Mouse (Mus musculus) liver, embryonic 13.5 days (tissue): ENCODE measurements around the gene Fgl2. TPM values are rescaled to one million over a fixed set of nuclear protein-coding genes. Genes with fewer than 3 reads are reported as not detected.
"Not testable (repeated sequence)": the region's sequence is repeated elsewhere in the genome, so short reads cannot be mapped to it uniquely, and the experiment has no call there.

Experiments used
- ATAC-seq: fragments of 200-750 bp; cut with Nextera tagmentation; 2 replicates; pipeline ENCODE4 v1.8.0; 2017; ENCODE audit warnings: low read depth, mild to moderate bottlenecking, moderate number of reproducible peaks, moderate library complexity
- DNase-seq: peaks from one replicate; pipeline ENCODE4 v3.0.0; 2022
- H3K27ac ChIP-seq: fragments of 300-500 bp; sonication (generic); 2 replicates; pipeline ENCODE4 v1.5.1; 2015; ENCODE audit warnings: moderate library complexity, mild to moderate bottlenecking, inconsistent platforms
- H3K27me3 ChIP-seq: fragments of 300-500 bp; sonication (generic); 2 replicates; pipeline ENCODE4 v1.6.1; 2015; ENCODE audit warnings: mild to moderate bottlenecking, inconsistent platforms
- H3K36me3 ChIP-seq: fragments of 300-500 bp; sonication (generic); 2 replicates; pipeline ENCODE4 v1.6.1; 2015; ENCODE audit warnings: mild to moderate bottlenecking, inconsistent platforms
- H3K4me1 ChIP-seq: fragments of 300-500 bp; sonication (generic); replicated peaks from 2 replicates; pipeline ENCODE4 v1.6.1; 2015; ENCODE audit warnings: inconsistent platforms
- H3K4me2 ChIP-seq: fragments of 300-500 bp; sonication (generic); 2 replicates; pipeline ENCODE4 v1.6.1; 2015; ENCODE audit warnings: inconsistent platforms, mild to moderate bottlenecking, moderate library complexity
- H3K4me3 ChIP-seq: fragments of 300-500 bp; sonication (generic); replicated peaks from 2 replicates; pipeline ENCODE4 v1.5.1; 2015; ENCODE audit warnings: mild to moderate bottlenecking, inconsistent platforms
- H3K9ac ChIP-seq: fragments of 300-500 bp; sonication (generic); 2 replicates; pipeline ENCODE4 v1.6.1; 2015; ENCODE audit warnings: mild to moderate bottlenecking, inconsistent platforms
- H3K9me3 ChIP-seq: fragments of 300-500 bp; sonication (generic); replicated peaks from 2 replicates; pipeline ENCODE4 v1.6.1; 2016; ENCODE audit warnings: inconsistent platforms
- WGBS: fragments of 180-500 bp; shearing (Covaris S2); methylation state at CpG from one replicate; pipeline ENCODE4 v1.1.7; 2015; ENCODE audit not compliant: insufficient replicate concordance; 5-methylcytosine and 5-hydroxymethylcytosine counted together
- polyA plus RNA-seq: library from polyadenylated mRNA; unstranded; fragments of >200 nt; fragmentation: Nextera tagmentation; extraction: Ambion mirVana; gene quantifications from 2 replicates; pipeline ENCODE4 v1.2.1, GENCODE M21; 2015

Fgl2 gene
- 1.6 and 2.0 TPM in 2 replicates for polyA plus RNA-seq

GRCm38 (mm10) chr5:21372493-21373179 is at the start of gene Fgl2:
TSS of gene Fgl2 (plus strand) at chr5:21372642.
- no peaks in the 10 kb centered on the region for H3K36me3 ChIP-seq
- H3K9ac ChIP-seq = peak within 1 kb of the TSS; percentile 33
- no peak within 1 kb of the TSS for H3K27ac ChIP-seq
- DNase-seq (peak; percentile 9), ATAC-seq (peak; percentile 58; the same call in 1 of the 2 replicates)
- no peaks in the 10 kb centered on the region for H3K9me3 ChIP-seq
- H3K27me3 ChIP-seq = peaks cover 6% of the 10 kb centered on the region
- peaks cover 5% of the 10 kb centered on the region; the same call in 1 of the 2 replicates for H3K4me1 ChIP-seq
- peak within 1 kb of the TSS; percentile 63 for H3K4me2 ChIP-seq
- peak within 1 kb of the TSS; percentile 44 for H3K4me3 ChIP-seq
- 4% methylated on average over 31 of the region's 31 CpGs for WGBS

- ATAC-seq (no peak), DNase-seq (peak; percentile 51)
- Histone ChIP-seq H3K36me3 (no peaks in the 10 kb centered on the region), H3K4me1 (peaks cover 8% of the 10 kb centered on the region; the same call in 1 of the 2 replicates), H3K4me2 (no peak overlapping the region), H3K27ac (no peak overlapping the region), H3K4me3 (no peak overlapping the region), H3K9ac (no peak overlapping the region), H3K9me3 (no peaks in the 10 kb centered on the region), H3K27me3 (no peaks in the 10 kb centered on the region)
- 0% methylated on average over 1 of the region's 1 CpGs for WGBS
Observed at GRCm38 (mm10) chr5:21326494-21326893, 45.9 kb upstream of the Fgl2 start.

- no peak overlapping the region for H3K27ac ChIP-seq
- H3K9ac ChIP-seq = no peak overlapping the region
- no peaks in the 10 kb centered on the region for H3K27me3 ChIP-seq
- H3K36me3 ChIP-seq = no peaks in the 10 kb centered on the region
- H3K4me2 ChIP-seq = no peak overlapping the region
- H3K4me3 ChIP-seq = no peak overlapping the region
- DNase-seq (no peak), ATAC-seq (no peak)
- 41% methylated on average over 1 of the region's 1 CpGs for WGBS
- H3K9me3 ChIP-seq = no peaks in the 10 kb centered on the region
- peaks cover 8% of the 10 kb centered on the region; the same call in 1 of the 2 replicates for H3K4me1 ChIP-seq
Observed at GRCm38 (mm10) chr5:21328560-21328959, 43.9 kb upstream of the Fgl2 start.

- ATAC-seq = no peak
- no peak for DNase-seq
- H3K27ac ChIP-seq = no peak overlapping the region
Observed at GRCm38 (mm10) chr5:21329672-21330665, 42.5 kb upstream of the Fgl2 start.

GRCm38 (mm10) chr5:21331656-21332055 is 40.8 kb upstream of the Fgl2 start:
- Histone ChIP-seq H3K27ac (no peak overlapping the region), H3K9me3 (no peaks in the 10 kb centered on the region), H3K4me2 (no peak overlapping the region), H3K36me3 (no peaks in the 10 kb centered on the region), H3K27me3 (no peaks in the 10 kb centered on the region), H3K9ac (no peak overlapping the region), H3K4me1 (peaks cover 8% of the 10 kb centered on the region; the same call in 1 of the 2 replicates), H3K4me3 (no peak overlapping the region)
- DNase-seq = no peak
- no peak for ATAC-seq
- 66% methylated on average over 5 of the region's 5 CpGs for WGBS

More at GRCm38 (mm10) chr5:21329672-21330665, 42.5 kb upstream of the Fgl2 start:
- Histone ChIP-seq H3K9ac (no peak overlapping the region), H3K4me2 (no peak overlapping the region), H3K4me1 (peaks cover 8% of the 10 kb centered on the region; the same call in 1 of the 2 replicates), H3K27me3 (no peaks in the 10 kb centered on the region), H3K9me3 (no peaks in the 10 kb centered on the region), H3K4me3 (no peak overlapping the region), H3K36me3 (no peaks in the 10 kb centered on the region)
- whole genome bisulfite sequencing = 47% methylated on average over 11 of the region's 11 CpGs

GRCm38 (mm10) chr5:21332119-21332518 is 40.3 kb upstream of the Fgl2 start:
- no peak overlapping the region for H3K9ac ChIP-seq
- H3K27ac ChIP-seq = no peak overlapping the region
- no peak overlapping the region for H3K4me3 ChIP-seq
- peaks cover 8% of the 10 kb centered on the region; the same call in 1 of the 2 replicates for H3K4me1 ChIP-seq
- 25% methylated on average over 1 of the region's 1 CpGs for WGBS
- DNase-seq (no peak), ATAC-seq (no peak)
- H3K9me3 ChIP-seq = no peaks in the 10 kb centered on the region
- no peaks in the 10 kb centered on the region for H3K27me3 ChIP-seq
- H3K4me2 ChIP-seq = no peak overlapping the region
- H3K36me3 ChIP-seq = no peaks in the 10 kb centered on the region

- not testable (repeated sequence) for ATAC-seq, H3K27me3 ChIP-seq, DNase-seq, H3K4me1 ChIP-seq, H3K27ac ChIP-seq, H3K4me2 ChIP-seq, H3K36me3 ChIP-seq, H3K9ac ChIP-seq, H3K4me3 ChIP-seq, H3K9me3 ChIP-seq
Observed at GRCm38 (mm10) chr5:21342265-21342664, 30.2 kb upstream of the Fgl2 start.

- Histone ChIP-seq H3K9me3 (no peaks in the 10 kb centered on the region), H3K36me3 (no peaks in the 10 kb centered on the region), H3K4me1 (no peaks in the 10 kb centered on the region), H3K27ac (no peak overlapping the region), H3K4me3 (no peak overlapping the region), H3K4me2 (no peak overlapping the region), H3K27me3 (no peaks in the 10 kb centered on the region), H3K9ac (no peak overlapping the region)
- no peak for DNase-seq
- 68% methylated on average over 7 of the region's 7 CpGs for WGBS
- ATAC-seq = no peak
Observed at GRCm38 (mm10) chr5:21348366-21348765, 24.1 kb upstream of the Fgl2 start.

- H3K27me3 ChIP-seq = no peaks in the 10 kb centered on the region
- H3K4me2 ChIP-seq = no peak overlapping the region
- no peak overlapping the region for H3K27ac ChIP-seq
- H3K9ac ChIP-seq = no peak overlapping the region
- H3K4me3 ChIP-seq = no peak overlapping the region
- H3K9me3 ChIP-seq = no peaks in the 10 kb centered on the region
- ATAC-seq = no peak
- no peak for DNase-seq
- peaks cover 5% of the 10 kb centered on the region; the same call in 1 of the 2 replicates for H3K4me1 ChIP-seq
- H3K36me3 ChIP-seq = no peaks in the 10 kb centered on the region
Observed at GRCm38 (mm10) chr5:21351678-21352077, 20.8 kb upstream of the Fgl2 start.

- no peak for DNase-seq
- Histone ChIP-seq H3K9me3 (no peaks in the 10 kb centered on the region), H3K9ac (no peak overlapping the region), H3K4me2 (no peak overlapping the region), H3K4me1 (peaks cover 5% of the 10 kb centered on the region; the same call in 1 of the 2 replicates), H3K4me3 (no peak overlapping the region), H3K36me3 (no peaks in the 10 kb centered on the region), H3K27me3 (no peaks in the 10 kb centered on the region), H3K27ac (no peak overlapping the region)
- whole genome bisulfite sequencing = 58% methylated on average over 3 of the region's 3 CpGs
- ATAC-seq = no peak
Observed at GRCm38 (mm10) chr5:21358648-21359047, 13.8 kb upstream of the Fgl2 start.

GRCm38 (mm10) chr5:21363343-21363742 is 9.1 kb upstream of the Fgl2 start:
- Histone ChIP-seq H3K4me2 (no peak overlapping the region), H3K4me3 (no peak overlapping the region), H3K9ac (no peak overlapping the region), H3K36me3 (no peaks in the 10 kb centered on the region), H3K27ac (no peak overlapping the region), H3K9me3 (no peaks in the 10 kb centered on the region), H3K4me1 (no peaks in the 10 kb centered on the region), H3K27me3 (no peaks in the 10 kb centered on the region)
- 60% methylated on average over 3 of the region's 3 CpGs for WGBS
- DNase-seq = no peak
- no peak for ATAC-seq
